Mouse (Mus musculus) G1E (cell line): ENCODE measurements around the gene Gpx3.

ENCODE experiments used
- CTCF ChIP-seq: IDR thresholded peaks from 2 replicates; pipeline ENCODE4 v1.5.1; 2012; ENCODE audit warnings: low read depth, low read length, inconsistent platforms, mixed read lengths
- GATA1 ChIP-seq: IDR thresholded peaks from 2 replicates; pipeline ENCODE4 v1.6.1; 2012; ENCODE audit warnings: borderline replicate concordance, low read length, inconsistent platforms, mixed read lengths
- GATA2 ChIP-seq: IDR thresholded peaks from 2 replicates; pipeline ENCODE4 v1.6.1; 2012; ENCODE audit warnings: low read depth, low read length, inconsistent platforms, borderline replicate concordance
- POLR2AphosphoS5 ChIP-seq: IDR thresholded peaks from 2 replicates; pipeline ENCODE4 v1.6.1; 2012; ENCODE audit warnings: low read depth, low read length, inconsistent platforms; ENCODE audit not compliant: insufficient replicate concordance
- TAL1 ChIP-seq: conservative IDR thresholded peaks from 2 replicates; pipeline ENCODE4 v1.6.1; 2012; ENCODE audit warnings: low read depth, low read length, inconsistent platforms, mixed read lengths

DNA sequence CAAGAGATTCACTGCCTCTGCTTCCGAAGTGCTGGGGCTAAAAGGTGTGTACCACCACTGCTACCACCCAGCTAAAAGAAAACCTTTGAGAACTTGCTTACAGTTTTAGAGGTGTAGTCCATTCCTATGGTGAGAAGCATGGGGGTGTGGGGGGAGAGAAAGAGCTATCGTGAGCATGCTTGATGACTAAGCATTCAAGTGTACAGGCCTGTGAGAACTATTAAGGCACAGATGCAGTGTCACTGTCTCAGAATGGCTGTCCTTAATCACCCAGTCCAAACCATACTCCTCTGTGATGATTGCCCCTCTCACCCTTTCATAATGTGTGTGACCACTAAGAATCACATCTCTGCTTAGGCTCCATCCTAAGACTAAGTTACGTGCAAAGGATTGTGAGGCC lies 32.9 kb upstream of the Gpx3 start:
- TF ChIP-seq GATA1, result no peak
- no peak for TF ChIP-seq CTCF
- no peak for TF ChIP-seq POLR2AphosphoS5
- TF ChIP-seq TAL1, result no peak
- no peak for TF ChIP-seq GATA2
